Mouse (Mus musculus): Measurements from ENCODE around the gene G6pc. TPM values are rescaled to one million over a fixed set of nuclear protein-coding genes. Genes with fewer than 3 reads are reported as not detected.
"Not testable (repeated sequence)": the region's sequence is repeated elsewhere in the genome, so short reads cannot be mapped to it uniquely, and the experiment has no call there.

The G6pc gene
- polyA plus RNA-seq, 1 experiment, result 0.13 TPM

DNA sequence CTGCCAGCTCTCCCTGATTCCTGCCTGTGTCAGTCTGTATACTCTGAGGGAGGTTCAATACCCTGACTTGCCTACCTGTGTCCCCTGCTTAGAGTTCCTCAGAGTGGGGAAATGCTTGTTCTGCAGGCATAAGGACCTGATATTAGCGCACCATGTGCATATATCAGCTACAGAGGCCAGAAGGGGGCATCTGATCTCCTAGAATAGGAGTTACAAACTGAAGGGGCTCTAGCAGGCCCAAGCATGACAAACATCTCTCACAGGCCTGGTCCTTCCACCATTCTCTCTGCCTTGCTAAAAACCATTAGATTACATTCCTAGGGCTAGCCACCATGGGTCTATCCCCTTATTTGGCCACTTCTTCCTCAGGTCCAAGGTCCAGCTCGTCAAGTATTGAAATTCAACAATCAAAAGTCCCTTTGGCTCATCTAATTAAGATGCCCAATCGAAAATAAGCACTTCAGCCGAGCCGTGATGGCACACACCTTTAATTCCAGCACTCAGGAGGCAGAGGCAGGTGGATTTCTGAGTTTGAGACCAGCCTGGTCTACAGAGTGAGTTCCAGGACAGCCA, 12.8 kb upstream of the G6pc start:
- H3K4me1 ChIP-seq (ENCODE audit: control insufficient read depth, insufficient read depth, low read length), result no peaks in the 10 kb centered on the region
- DNase-seq, result no peak
- H3K4me3 ChIP-seq (replicated peaks; ENCODE audit: extremely low read depth, low read depth, low read length), result no peak overlapping the region
- WGBS, result 82% methylated on average over 5 of the region's 5 CpGs
- TF ChIP-seq POLR2A (IDR thresholded peaks at IDR 0.05; ENCODE audit: borderline replicate concordance, extremely low read depth, low read depth, low read length), result no peak
- no peak for TF ChIP-seq CTCF (IDR thresholded peaks at IDR 0.05; ENCODE audit: insufficient read depth, low read length)

GRCm38 (mm10) chr11:101355916-101356315, 11.4 kb upstream of the G6pc start:
- Histone ChIP-seq H3K4me1 (ENCODE audit: control insufficient read depth, insufficient read depth, low read length) (no peaks in the 10 kb centered on the region), H3K4me3 (replicated peaks; ENCODE audit: extremely low read depth, low read depth, low read length) (no peak overlapping the region)
- no peak for DNase-seq
- WGBS, result 90% methylated on average over 2 of the region's 2 CpGs
- TF ChIP-seq POLR2A (IDR thresholded peaks at IDR 0.05; ENCODE audit: borderline replicate concordance, extremely low read depth, low read depth, low read length) (no peak), CTCF (IDR thresholded peaks at IDR 0.05; ENCODE audit: insufficient read depth, low read length) (no peak)

DNA sequence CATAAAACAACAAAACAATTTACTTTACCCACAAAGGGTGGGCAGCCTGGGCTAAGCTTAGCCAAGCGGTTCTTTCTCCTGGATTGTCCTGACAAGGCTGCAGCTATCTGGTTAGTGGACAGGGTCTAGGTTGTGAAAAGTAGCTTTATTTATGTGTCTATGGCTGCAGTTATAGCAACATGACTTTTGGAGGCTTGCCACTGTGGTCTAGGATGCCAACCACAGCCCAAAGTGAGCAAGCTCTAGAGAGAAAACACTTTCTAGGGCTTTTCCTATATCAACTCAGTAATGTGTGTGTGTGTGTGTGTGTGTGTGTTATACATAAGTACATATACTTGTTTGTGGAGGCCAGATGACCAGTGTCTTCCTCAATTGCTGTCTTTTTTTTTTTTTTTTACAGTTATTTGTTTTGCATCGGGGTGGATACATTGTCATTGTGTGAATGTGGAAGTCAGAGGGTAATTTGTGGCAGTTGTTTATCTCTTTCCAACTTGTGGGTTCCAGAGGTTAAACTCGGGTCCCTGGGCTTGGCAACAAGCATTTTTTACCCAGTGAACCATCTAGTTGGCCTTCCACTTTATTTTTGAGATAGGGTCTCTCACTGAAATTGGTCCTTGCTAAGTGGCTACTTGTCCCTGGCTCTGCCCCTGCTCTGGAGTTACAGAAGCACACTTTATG, 9.7 kb upstream of the G6pc start:
- Histone ChIP-seq H3K4me1 (ENCODE audit: control insufficient read depth, insufficient read depth, low read length) (no peaks in the 10 kb centered on the region), H3K4me3 (replicated peaks; ENCODE audit: extremely low read depth, low read depth, low read length) (no peak overlapping the region)
- DNase-seq, result no peak
- 44% methylated on average over 3 of the region's 3 CpGs for WGBS
- TF ChIP-seq CTCF (IDR thresholded peaks at IDR 0.05; ENCODE audit: insufficient read depth, low read length) (no peak), POLR2A (IDR thresholded peaks at IDR 0.05; ENCODE audit: borderline replicate concordance, extremely low read depth, low read depth, low read length) (no peak)

GRCm38 (mm10) chr11:101359776-101360175, 7.6 kb upstream of the G6pc start:
- no peak for TF ChIP-seq POLR2A (IDR thresholded peaks at IDR 0.05; ENCODE audit: borderline replicate concordance, extremely low read depth, low read depth, low read length)
- H3K4me3 ChIP-seq (replicated peaks; ENCODE audit: extremely low read depth, low read depth, low read length), result no peak overlapping the region
- 66% methylated on average over 9 of the region's 9 CpGs for WGBS
- DNase-seq, result no peak
- H3K4me1 ChIP-seq (ENCODE audit: control insufficient read depth, insufficient read depth, low read length), result no peaks in the 10 kb centered on the region

DNA sequence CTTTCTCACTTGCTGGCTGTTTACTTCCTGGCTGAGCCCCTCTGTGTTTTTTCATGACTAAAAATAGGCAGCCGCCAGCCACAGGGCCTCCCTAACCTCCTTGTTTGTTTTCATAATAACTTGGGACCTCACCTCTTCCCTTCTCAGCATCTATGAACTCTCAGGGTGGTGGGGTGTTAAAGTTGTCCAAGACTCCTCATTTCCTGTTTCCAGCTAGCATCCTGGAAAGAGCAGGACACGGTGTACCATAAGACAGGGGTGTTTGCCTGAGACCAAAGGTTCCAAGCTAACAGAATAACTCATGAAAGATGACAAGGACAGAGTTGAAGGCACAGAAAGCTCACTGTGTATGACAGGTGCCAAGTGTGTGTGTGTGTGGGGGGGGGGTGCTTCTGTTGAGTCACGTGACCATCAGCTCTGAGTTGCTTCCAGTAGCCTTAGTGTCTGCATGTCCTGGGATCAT, 6.7 kb upstream of the G6pc start:
- whole genome bisulfite sequencing, result 18% methylated on average over 3 of the region's 3 CpGs
- TF ChIP-seq POLR2A (IDR thresholded peaks at IDR 0.05; ENCODE audit: borderline replicate concordance, extremely low read depth, low read depth, low read length) (no peak), CTCF (IDR thresholded peaks at IDR 0.05; ENCODE audit: insufficient read depth, low read length) (no peak)
- no peak for DNase-seq
- Histone ChIP-seq H3K4me1 (ENCODE audit: control insufficient read depth, insufficient read depth, low read length) (no peaks in the 10 kb centered on the region), H3K4me3 (replicated peaks; ENCODE audit: extremely low read depth, low read depth, low read length) (no peak overlapping the region)

DNA sequence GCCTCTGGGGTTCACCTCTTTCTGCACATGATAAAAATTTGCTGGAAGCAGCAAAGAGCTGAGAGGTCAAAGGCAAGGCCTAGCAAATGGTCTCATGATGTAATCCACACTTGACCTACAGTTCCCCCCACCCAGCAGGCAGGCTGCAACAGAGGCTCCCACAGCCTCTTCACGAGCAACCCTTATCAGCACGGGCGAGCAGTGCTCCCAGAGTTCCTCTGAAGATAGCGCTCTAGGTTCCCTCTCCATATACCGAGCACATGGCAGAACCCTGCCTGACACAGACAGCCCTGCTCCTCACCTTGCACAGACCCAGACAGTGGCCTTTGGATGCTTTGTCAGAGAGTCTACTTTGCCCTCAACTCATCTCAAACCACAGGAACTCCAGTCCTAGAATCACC, 2.8 kb upstream of the G6pc start:
- no peak overlapping the region for H3K4me3 ChIP-seq (replicated peaks; ENCODE audit: extremely low read depth, low read depth, low read length)
- 49% methylated on average over 5 of the region's 5 CpGs for WGBS
- TF ChIP-seq CTCF (IDR thresholded peaks at IDR 0.05; ENCODE audit: insufficient read depth, low read length) (no peak), POLR2A (IDR thresholded peaks at IDR 0.05; ENCODE audit: borderline replicate concordance, extremely low read depth, low read depth, low read length) (no peak)
- H3K4me1 ChIP-seq (ENCODE audit: control insufficient read depth, insufficient read depth, low read length), result no peaks in the 10 kb centered on the region
- no peak for DNase-seq

DNA sequence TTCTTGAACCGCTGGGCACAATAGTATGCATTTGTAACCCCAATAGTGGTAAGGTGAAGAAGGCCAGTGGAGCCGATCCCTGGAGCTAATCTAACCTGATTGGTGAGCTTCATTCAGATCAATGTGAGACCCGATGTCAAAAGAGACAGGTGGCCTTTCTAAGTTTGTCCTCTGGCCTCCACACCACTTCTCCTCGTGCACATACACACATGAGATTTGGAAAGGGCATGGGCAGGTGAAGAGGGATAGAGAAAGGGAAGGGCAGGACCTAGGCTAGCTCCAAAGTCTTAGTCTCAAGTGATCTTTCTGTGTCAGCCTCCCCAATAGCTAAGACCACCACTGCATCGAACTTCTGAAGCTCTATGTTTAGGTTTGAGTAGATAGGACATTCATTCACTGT, 2.8 kb downstream of the G6pc start:
- Histone ChIP-seq H3K4me1 (ENCODE audit: control insufficient read depth, insufficient read depth, low read length) (no peaks in the 10 kb centered on the region), H3K4me3 (replicated peaks; ENCODE audit: extremely low read depth, low read depth, low read length) (no peak overlapping the region)
- TF ChIP-seq POLR2A (IDR thresholded peaks at IDR 0.05; ENCODE audit: borderline replicate concordance, extremely low read depth, low read depth, low read length) (no peak), CTCF (IDR thresholded peaks at IDR 0.05; ENCODE audit: insufficient read depth, low read length) (no peak)
- 68% methylated on average over 5 of the region's 5 CpGs for WGBS
- DNase-seq, result no peak

GRCm38 (mm10) chr11:101374421-101374938, 7.1 kb downstream of the G6pc start:
- no peak for DNase-seq

DNA sequence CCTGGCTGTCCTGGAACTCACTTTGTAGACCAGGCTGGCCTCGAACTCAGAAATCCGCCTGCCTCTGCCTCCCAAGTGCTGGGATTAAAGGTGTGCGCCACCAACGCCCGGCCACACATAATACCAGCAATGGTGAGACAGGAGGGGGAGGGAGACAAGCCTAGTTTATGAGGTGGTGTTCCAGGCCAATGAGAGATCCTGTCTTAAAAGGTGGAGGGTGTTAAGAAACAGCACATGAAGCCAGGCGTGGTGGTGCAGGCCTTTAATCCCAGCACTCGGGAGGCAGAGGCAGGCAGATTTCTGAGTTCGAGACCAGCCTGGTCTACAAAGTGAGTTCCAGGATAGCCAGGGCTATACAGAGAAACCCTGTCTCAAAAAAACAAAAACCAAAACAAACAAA, 10.8 kb downstream of the G6pc start:
- WGBS, result 90% methylated on average over 8 of the region's 8 CpGs
- not testable (repeated sequence) for DNase-seq; H3K4me3 ChIP-seq (replicated peaks; ENCODE audit: extremely low read depth, low read depth, low read length); H3K4me1 ChIP-seq (ENCODE audit: control insufficient read depth, insufficient read depth, low read length)

More at GRCm38 (mm10) chr11:101374421-101374938, 7.1 kb downstream of the G6pc start:
- no peak overlapping the region for H3K4me3 ChIP-seq (replicated peaks; ENCODE audit: extremely low read depth, low read depth, low read length)
- no peaks in the 10 kb centered on the region for H3K4me1 ChIP-seq (ENCODE audit: control insufficient read depth, insufficient read depth, low read length)
- TF ChIP-seq POLR2A (IDR thresholded peaks at IDR 0.05; ENCODE audit: borderline replicate concordance, extremely low read depth, low read depth, low read length) (no peak), CTCF (IDR thresholded peaks at IDR 0.05; ENCODE audit: insufficient read depth, low read length) (no peak)
- 61% methylated on average over 7 of the region's 7 CpGs for WGBS

DNA sequence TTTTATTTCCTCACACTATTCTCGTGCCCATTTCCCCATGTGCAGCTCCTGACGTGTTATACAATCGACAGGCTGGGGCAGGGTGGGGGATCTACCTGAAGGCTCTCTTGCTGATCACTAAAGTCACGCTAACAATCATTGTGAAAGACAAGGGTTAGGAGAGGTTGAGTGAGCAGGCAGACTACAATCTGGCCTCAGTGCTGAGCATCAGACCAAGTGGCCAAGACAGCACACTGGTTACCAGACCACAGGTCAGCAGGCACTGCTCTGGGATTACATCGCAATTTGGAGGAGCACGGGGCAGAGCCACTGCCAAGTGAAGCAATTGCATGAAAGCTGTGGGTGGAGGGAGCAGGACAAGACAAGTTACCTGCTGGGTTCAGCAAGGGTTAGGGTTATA, 11.6 kb downstream of the G6pc start:
- TF ChIP-seq CTCF (IDR thresholded peaks at IDR 0.05; ENCODE audit: insufficient read depth, low read length) (no peak), POLR2A (IDR thresholded peaks at IDR 0.05; ENCODE audit: borderline replicate concordance, extremely low read depth, low read depth, low read length) (no peak)
- WGBS, result 66% methylated on average over 6 of the region's 6 CpGs
- Histone ChIP-seq H3K4me1 (ENCODE audit: control insufficient read depth, insufficient read depth, low read length) (no peaks in the 10 kb centered on the region), H3K4me3 (replicated peaks; ENCODE audit: extremely low read depth, low read depth, low read length) (no peak overlapping the region)
- no peak for DNase-seq
